Mouse (Mus musculus): Measurements from ENCODE around the gene Ruvbl2. TPM values are rescaled to one million over a fixed set of nuclear protein-coding genes. Genes with fewer than 3 reads are reported as not detected.

Gene Ruvbl2
- polyA plus RNA-seq, 1 experiment from 2014 or later = 88.3 TPM

GRCm38 (mm10) chr7:45420615-45420919 is 17.3 kb downstream of the Ruvbl2 start, which contains the start of gene Lhb:
TSS of gene Lhb (plus strand) at chr7:45420820.
- Histone ChIP-seq H3K27me3 (ENCODE audit: control insufficient read depth, insufficient read depth, low read length) (peaks cover 47% of the 10 kb centered on the region), H3K9ac (ENCODE audit: low read length) (no peak within 1 kb of the TSS), H3K9me3 (replicated peaks; ENCODE audit: control insufficient read depth, low read length) (no peaks in the 10 kb centered on the region), H3K27ac (ENCODE audit: low read length) (no peak within 1 kb of the TSS), H3K4me1 (ENCODE audit: control insufficient read depth, insufficient read depth, low read length) (0 out of 2 replicates have a peak, but pooled peaks cover 1% of the 10 kb centered on the region), H3K4me2 (ENCODE audit: low read depth, low read length) (no peak within 1 kb of the TSS), H3K4me3 (ENCODE audit: low read length) (no peak within 1 kb of the TSS), H3K36me3 (ENCODE audit: control insufficient read depth, insufficient read depth) (peaks cover 37% of the 10 kb centered on the region)
- no peak for ATAC-seq (replicated peaks; ENCODE audit: extremely low read depth, insufficient read depth, low FRiP score)
- 59% methylated on average over 6 of the region's 6 CpGs for WGBS

GRCm38 (mm10) chr7:45419859-45420614 is 17.9 kb downstream of the Ruvbl2 start:
- ATAC-seq (replicated peaks; ENCODE audit: extremely low read depth, insufficient read depth, low FRiP score) = no peak
- Histone ChIP-seq H3K9me3 (replicated peaks; ENCODE audit: control insufficient read depth, low read length) (no peaks in the 10 kb centered on the region), H3K4me3 (ENCODE audit: low read length) (no peak overlapping the region), H3K4me2 (ENCODE audit: low read depth, low read length) (no peak overlapping the region), H3K36me3 (ENCODE audit: control insufficient read depth, insufficient read depth) (peaks cover 34% of the 10 kb centered on the region), H3K27me3 (ENCODE audit: control insufficient read depth, insufficient read depth, low read length) (peaks cover 52% of the 10 kb centered on the region), H3K27ac (ENCODE audit: low read length) (no peak overlapping the region), H3K9ac (ENCODE audit: low read length) (no peak overlapping the region), H3K4me1 (ENCODE audit: control insufficient read depth, insufficient read depth, low read length) (0 out of 2 replicates have a peak, but pooled peaks cover 3% of the 10 kb centered on the region)
- 20% methylated on average over 27 of the region's 27 CpGs for WGBS

GRCm38 (mm10) chr7:45417962-45418492 is 19.9 kb downstream of the Ruvbl2 start:
- no peaks in the 10 kb centered on the region for H3K9me3 ChIP-seq (replicated peaks; ENCODE audit: control insufficient read depth, low read length)

GRCm38 (mm10) chr7:45415636-45416035 is 22.3 kb downstream of the Ruvbl2 start:
- H3K27ac ChIP-seq (ENCODE audit: low read length) = no peak overlapping the region
- 14% methylated on average over 37 of the region's 37 CpGs for whole genome bisulfite sequencing
- H3K27me3 ChIP-seq (ENCODE audit: control insufficient read depth, insufficient read depth, low read length) = peaks cover 85% of the 10 kb centered on the region
- peak overlapping the region; percentile 11 for H3K4me3 ChIP-seq (ENCODE audit: low read length)
- no peak overlapping the region for H3K9ac ChIP-seq (ENCODE audit: low read length)
- H3K4me2 ChIP-seq (ENCODE audit: low read depth, low read length) = peak overlapping the region; percentile 8; the same call in 1 of the 2 replicates
- peaks cover 12% of the 10 kb centered on the region for H3K4me1 ChIP-seq (ENCODE audit: control insufficient read depth, insufficient read depth, low read length)
- H3K36me3 ChIP-seq (ENCODE audit: control insufficient read depth, insufficient read depth) = no peaks in the 10 kb centered on the region
- ATAC-seq (replicated peaks; ENCODE audit: extremely low read depth, insufficient read depth, low FRiP score) = no peak
- H3K9me3 ChIP-seq (replicated peaks; ENCODE audit: control insufficient read depth, low read length) = no peaks in the 10 kb centered on the region

More at GRCm38 (mm10) chr7:45417962-45418492, 19.9 kb downstream of the Ruvbl2 start:
- WGBS = 13% methylated on average over 13 of the region's 13 CpGs
- H3K36me3 ChIP-seq (ENCODE audit: control insufficient read depth, insufficient read depth) = peaks cover 15% of the 10 kb centered on the region
- H3K4me1 ChIP-seq (ENCODE audit: control insufficient read depth, insufficient read depth, low read length) = peaks cover 12% of the 10 kb centered on the region
- no peak overlapping the region for H3K4me2 ChIP-seq (ENCODE audit: low read depth, low read length)
- H3K27ac ChIP-seq (ENCODE audit: low read length) = no peak overlapping the region
- H3K27me3 ChIP-seq (ENCODE audit: control insufficient read depth, insufficient read depth, low read length) = peaks cover 68% of the 10 kb centered on the region
- no peak for ATAC-seq (replicated peaks; ENCODE audit: extremely low read depth, insufficient read depth, low FRiP score)
- no peak overlapping the region for H3K9ac ChIP-seq (ENCODE audit: low read length)
- no peak overlapping the region for H3K4me3 ChIP-seq (ENCODE audit: low read length)

GRCm38 (mm10) chr7:45414740-45415224 is 23.1 kb downstream of the Ruvbl2 start:
- peaks cover 12% of the 10 kb centered on the region for H3K4me1 ChIP-seq (ENCODE audit: control insufficient read depth, insufficient read depth, low read length)
- 44% methylated on average over 12 of the region's 12 CpGs for WGBS
- H3K4me2 ChIP-seq (ENCODE audit: low read depth, low read length) = no peak overlapping the region; the same call in 1 of the 2 replicates
- no peak overlapping the region for H3K9ac ChIP-seq (ENCODE audit: low read length)
- H3K36me3 ChIP-seq (ENCODE audit: control insufficient read depth, insufficient read depth) = no peaks in the 10 kb centered on the region
- no peak overlapping the region; the same call in 1 of the 2 replicates for H3K4me3 ChIP-seq (ENCODE audit: low read length)
- no peak for ATAC-seq (replicated peaks; ENCODE audit: extremely low read depth, insufficient read depth, low FRiP score)
- no peaks in the 10 kb centered on the region for H3K9me3 ChIP-seq (replicated peaks; ENCODE audit: control insufficient read depth, low read length)
- peaks cover 85% of the 10 kb centered on the region for H3K27me3 ChIP-seq (ENCODE audit: control insufficient read depth, insufficient read depth, low read length)
- no peak overlapping the region for H3K27ac ChIP-seq (ENCODE audit: low read length)

GRCm38 (mm10) chr7:45413864-45414739 is 23.8 kb downstream of the Ruvbl2 start:
- WGBS = under 1% methylated on average over 27 of the region's 27 CpGs
- H3K27ac ChIP-seq (ENCODE audit: low read length) = no peak overlapping the region
- H3K9me3 ChIP-seq (replicated peaks; ENCODE audit: control insufficient read depth, low read length) = no peaks in the 10 kb centered on the region
- no peaks in the 10 kb centered on the region for H3K36me3 ChIP-seq (ENCODE audit: control insufficient read depth, insufficient read depth)
- H3K4me3 ChIP-seq (ENCODE audit: low read length) = peak overlapping the region; percentile 59
- H3K9ac ChIP-seq (ENCODE audit: low read length) = peak overlapping the region; percentile 70
- ATAC-seq (replicated peaks; ENCODE audit: extremely low read depth, insufficient read depth, low FRiP score) = no peak; the same call in 1 of the 2 replicates
- peaks cover 12% of the 10 kb centered on the region for H3K4me1 ChIP-seq (ENCODE audit: control insufficient read depth, insufficient read depth, low read length)
- H3K4me2 ChIP-seq (ENCODE audit: low read depth, low read length) = peak overlapping the region; percentile 83
- peaks cover 90% of the 10 kb centered on the region for H3K27me3 ChIP-seq (ENCODE audit: control insufficient read depth, insufficient read depth, low read length)

GRCm38 (mm10) chr7:45413113-45413863 is 24.6 kb downstream of the Ruvbl2 start, which contains the start of gene Ntf5:
TSS of gene Ntf5 (plus strand) at chr7:45413695.
- peak within 1 kb of the TSS; percentile 83 for H3K4me2 ChIP-seq (ENCODE audit: low read depth, low read length)
- peaks cover 90% of the 10 kb centered on the region for H3K27me3 ChIP-seq (ENCODE audit: control insufficient read depth, insufficient read depth, low read length)
- H3K27ac ChIP-seq (ENCODE audit: low read length) = 0 out of 2 replicates have a peak within 1 kb of the TSS, but pooled peaks have one; percentile 11
- no peaks in the 10 kb centered on the region for H3K9me3 ChIP-seq (replicated peaks; ENCODE audit: control insufficient read depth, low read length)
- H3K4me3 ChIP-seq (ENCODE audit: low read length) = peak within 1 kb of the TSS; percentile 59
- peak within 1 kb of the TSS; percentile 70 for H3K9ac ChIP-seq (ENCODE audit: low read length)
- WGBS = 2% methylated on average over 43 of the region's 45 CpGs
- no peaks in the 10 kb centered on the region for H3K36me3 ChIP-seq (ENCODE audit: control insufficient read depth, insufficient read depth)
- H3K4me1 ChIP-seq (ENCODE audit: control insufficient read depth, insufficient read depth, low read length) = peaks cover 12% of the 10 kb centered on the region
- ATAC-seq (replicated peaks; ENCODE audit: extremely low read depth, insufficient read depth, low FRiP score) = peak; percentile 45

GRCm38 (mm10) chr7:45412421-45412820 is 25.5 kb downstream of the Ruvbl2 start:
- ATAC-seq (replicated peaks; ENCODE audit: extremely low read depth, insufficient read depth, low FRiP score) = no peak
- 54% methylated on average over 2 of the region's 2 CpGs for WGBS

More at GRCm38 (mm10) chr7:45412421-45412820, 25.5 kb downstream of the Ruvbl2 start:
- Histone ChIP-seq H3K9ac (ENCODE audit: low read length) (no peak overlapping the region), H3K9me3 (replicated peaks; ENCODE audit: control insufficient read depth, low read length) (no peaks in the 10 kb centered on the region), H3K27ac (ENCODE audit: low read length) (no peak overlapping the region), H3K36me3 (ENCODE audit: control insufficient read depth, insufficient read depth) (no peaks in the 10 kb centered on the region), H3K4me3 (ENCODE audit: low read length) (no peak overlapping the region), H3K27me3 (ENCODE audit: control insufficient read depth, insufficient read depth, low read length) (peaks cover 91% of the 10 kb centered on the region), H3K4me2 (ENCODE audit: low read depth, low read length) (no peak overlapping the region), H3K4me1 (ENCODE audit: control insufficient read depth, insufficient read depth, low read length) (peaks cover 12% of the 10 kb centered on the region)
